Comparison of ENCODE assay signal across 11 mouse cellular contexts in genomic region chr6:135237326-135237725, GRCm38 (mm10). TPM values are rescaled to one million over a fixed set of nuclear protein-coding genes. Genes with fewer than 3 reads are reported as not detected.
A peak's percentile ranks its signal among the peaks of the same experiment; 100 is the strongest.
DNase-seq lines count a peak whose midpoint lies in the region; ATAC-seq and TF ChIP-seq lines count a peak whose summit lies in the region.
"Had no signal": no experiment of that assay in that cellular context is flagged by ENCODE, and none has a peak within 500 bp of the region (broad histone marks: within the 10 kb centered on the region; RNA-seq: fewer than 3 reads in every experiment).

No protein-coding gene starts in this region.

- H3K4me1 ChIP-seq in liver, embryonic 16.5 days (ENCODE audit: control insufficient read depth, low read depth, low read length) = no peaks in the 10 kb centered on the region; the same call in none of the 2 replicates
- no peaks in the 10 kb centered on the region for H3K4me1 ChIP-seq in stomach, embryonic 14.5 days (ENCODE audit: control insufficient read depth, insufficient read depth, low read length)
- H3K4me1 ChIP-seq: neural tube, embryonic 12.5 days had no signal

- no peak overlapping the region for H3K9ac ChIP-seq in liver, embryonic 16.5 days (ENCODE audit: low read depth, low read length)
- H3K9ac ChIP-seq in stomach, embryonic 14.5 days (replicated peaks; ENCODE audit: low read depth, low read length) = no peak overlapping the region
- H3K9ac ChIP-seq: liver, embryonic 15.5 days; neural tube, embryonic 12.5 days had no signal

- no peak; the same call in 1 of the 2 replicates for TF ChIP-seq CTCF in gastrocnemius, adult 2 months (IDR thresholded peaks at IDR 0.05)

- peak; percentile 14 for DNase-seq in gastrocnemius, postnatal 14 days
- no peak for DNase-seq in gastrocnemius, adult 2 months
- no peak for DNase-seq in urinary bladder, postnatal 25 days (ENCODE audit: low spot score)
- DNase-seq in cerebellum, postnatal 36 days = no peak
- DNase-seq in adrenal gland, adult 2 months = no peak

- H3K27me3 ChIP-seq in liver, embryonic 16.5 days (ENCODE audit: control insufficient read depth, insufficient read depth, low read depth, low read length) = no peaks in the 10 kb centered on the region
- H3K27me3 ChIP-seq in stomach, embryonic 14.5 days (ENCODE audit: control insufficient read depth, insufficient read depth, low read length) = no peaks in the 10 kb centered on the region
- H3K27me3 ChIP-seq: liver, embryonic 15.5 days; neural tube, embryonic 12.5 days had no signal

- peaks cover 18% of the 10 kb centered on the region for H3K36me3 ChIP-seq in liver, embryonic 16.5 days (ENCODE audit: control insufficient read depth, insufficient read depth)
- H3K36me3 ChIP-seq in stomach, embryonic 14.5 days (ENCODE audit: control insufficient read depth, insufficient read depth, low read length) = no peaks in the 10 kb centered on the region; the same call in 1 of the 2 replicates

- no peak overlapping the region for H3K4me2 ChIP-seq in liver, embryonic 16.5 days (ENCODE audit: low read depth, low read length)
- H3K4me2 ChIP-seq in stomach, embryonic 14.5 days (replicated peaks; ENCODE audit: low read depth, low read length) = no peak overlapping the region
- H3K4me2 ChIP-seq: liver, embryonic 15.5 days; neural tube, embryonic 12.5 days had no signal

- no peaks in the 10 kb centered on the region for H3K9me3 ChIP-seq in liver, embryonic 16.5 days (replicated peaks; ENCODE audit: control insufficient read depth, low read length)
- no peaks in the 10 kb centered on the region for H3K9me3 ChIP-seq in stomach, embryonic 14.5 days (ENCODE audit: control insufficient read depth, low read depth, low read length)
- H3K9me3 ChIP-seq: forebrain, embryonic 10.5 days; liver, embryonic 15.5 days; neural tube, embryonic 12.5 days had no signal

- ATAC-seq in granulocyte monocyte progenitor cell, adult 5-6 weeks (replicated peaks; ENCODE audit: poor library complexity, severe bottlenecking) = peak; percentile 62
- ATAC-seq in liver, embryonic 16.5 days (ENCODE audit: low read depth) = 0 out of 2 replicates have a peak, but pooled peaks have one; percentile 23
- peak; percentile 20; the same call in 1 of the 2 replicates for ATAC-seq in stomach, embryonic 14.5 days (ENCODE audit: insufficient number of reproducible peaks, insufficient read depth, low FRiP score, low read depth)

- WGBS in liver, embryonic 16.5 days (ENCODE audit: insufficient replicate concordance) = 35% methylated on average over 14 of the region's 14 CpGs
- WGBS in stomach, embryonic 14.5 days = 69% methylated on average over 14 of the region's 14 CpGs

- H3K4me3 ChIP-seq in gastrocnemius, adult 2 months = no peak overlapping the region
- no peak overlapping the region for H3K4me3 ChIP-seq in liver, embryonic 16.5 days (ENCODE audit: low read depth, low read length)
- no peak overlapping the region for H3K4me3 ChIP-seq in stomach, embryonic 14.5 days (ENCODE audit: low read depth, low read length)
- H3K4me3 ChIP-seq: forebrain, embryonic 10.5 days; liver, embryonic 15.5 days; neural tube, embryonic 12.5 days had no signal

- intact Hi-C loops in gastrocnemius, postnatal 14 days (cut with DNase I; ENCODE audit: low total_unique reads) = loop anchor here (10.0 kb wide), 1 partner anchor 143 kb away; no protein-coding TSS in a partner anchor
- intact Hi-C loops in gastrocnemius, adult 2 months (cut with DNase I) = loop anchor here (10.0 kb wide), 1 partner anchor 153 kb away; no protein-coding TSS in a partner anchor

- no peak overlapping the region for H3K27ac ChIP-seq in gastrocnemius, adult 2 months
- no peak overlapping the region for H3K27ac ChIP-seq in liver, embryonic 16.5 days (ENCODE audit: low read length)
- H3K27ac ChIP-seq in stomach, embryonic 14.5 days (ENCODE audit: low read length) = no peak overlapping the region
- H3K27ac ChIP-seq: forebrain, embryonic 10.5 days; liver, embryonic 15.5 days; neural tube, embryonic 12.5 days had no signal

RNA-seq across cellular contexts. Expression of gene Gsg1, which starts 16.8 kb away (rescaled TPM):
- under 1 TPM in 1 of 2 experiments, not detected in 1; 0.29 TPM for total RNA-seq in gastrocnemius, postnatal 14 days (2021)
- total RNA-seq in gastrocnemius, adult 2 months (2021) = not detected
- total RNA-seq in granulocyte monocyte progenitor cell, adult 5-6 weeks (2014; fragmentation: Nextera tagmentation) = not detected in 2 replicates
- not detected in 2 replicates for total RNA-seq in granulocyte monocyte progenitor cell, adult 5-6 weeks (2017)
- 0.13 TPM in 1 of 2 replicates, not detected in the other for polyA plus RNA-seq in liver, embryonic 16.5 days (2015; fragmentation: Nextera tagmentation; extraction: Ambion mirVana)
- 0.65 and 0.95 TPM in 2 replicates for polyA plus RNA-seq in stomach, embryonic 14.5 days (2014; fragmentation: Nextera tagmentation; extraction: Ambion mirVana)
- total RNA-seq in adrenal gland, adult 2 months (2021) = not detected
- 0.18 TPM in 1 of 2 replicates, not detected in the other for polyA plus RNA-seq in adrenal gland, adult 2 months (2012; rRNA removed)
- polyA plus RNA-seq: forebrain, embryonic 10.5 days had no signal

RNA-seq across cellular contexts. Expression of gene Hebp1, which starts 39.5 kb away (rescaled TPM):
- total RNA-seq in gastrocnemius, postnatal 14 days (2021) = 10 to 100 TPM in 1 of 2 experiments, 1 to 10 TPM in 1; 9.7 to 10.3 TPM
- 10 to 100 TPM in 1 of 2 experiments, 1 to 10 TPM in 1; 3.8 to 10.3 TPM for total RNA-seq in gastrocnemius, adult 2 months (2021)
- total RNA-seq in granulocyte monocyte progenitor cell, adult 5-6 weeks (2014; fragmentation: Nextera tagmentation) = 3.1 and 10.8 TPM in 2 replicates
- 6.7 and 29.6 TPM in 2 replicates for total RNA-seq in granulocyte monocyte progenitor cell, adult 5-6 weeks (2017)
- 133 and 134 TPM in 2 replicates for polyA plus RNA-seq in liver, embryonic 16.5 days (2015; fragmentation: Nextera tagmentation; extraction: Ambion mirVana)
- polyA plus RNA-seq in stomach, embryonic 14.5 days (2014; fragmentation: Nextera tagmentation; extraction: Ambion mirVana) = 9.6 and 14.3 TPM in 2 replicates
- 10 to 100 TPM; 18.0 to 27.6 TPM for total RNA-seq in adrenal gland, adult 2 months (2021)
- polyA plus RNA-seq in adrenal gland, adult 2 months (2012; rRNA removed) = 9.5 and 13.4 TPM in 2 replicates

RNA-seq across cellular contexts. Expression of gene Fam234b, which starts 39.5 kb away (rescaled TPM):
- total RNA-seq in gastrocnemius, postnatal 14 days (2021) = 1 to 10 TPM; 2.5 to 3.1 TPM
- 1 to 10 TPM; 2.7 to 3.8 TPM for total RNA-seq in gastrocnemius, adult 2 months (2021)
- 1.7 and 4.4 TPM in 2 replicates for total RNA-seq in granulocyte monocyte progenitor cell, adult 5-6 weeks (2014; fragmentation: Nextera tagmentation)
- total RNA-seq in granulocyte monocyte progenitor cell, adult 5-6 weeks (2017) = 2.3 and 2.5 TPM in 2 replicates
- polyA plus RNA-seq in liver, embryonic 16.5 days (2015; fragmentation: Nextera tagmentation; extraction: Ambion mirVana) = 31.7 and 33.8 TPM in 2 replicates
- 26.2 and 28.8 TPM in 2 replicates for polyA plus RNA-seq in stomach, embryonic 14.5 days (2014; fragmentation: Nextera tagmentation; extraction: Ambion mirVana)
- 10 to 100 TPM; 13.8 to 31.3 TPM for total RNA-seq in adrenal gland, adult 2 months (2021)
- polyA plus RNA-seq in adrenal gland, adult 2 months (2012; rRNA removed) = 14.0 and 21.0 TPM in 2 replicates
